In genomic region chr11:101143338-101144225, GRCm38 (mm10) we compare ENCODE assay signal across 8 mouse cellular contexts. TPM values are rescaled to one million over a fixed set of nuclear protein-coding genes. Genes with fewer than 3 reads are reported as not detected.
DNase-seq lines count a peak whose midpoint lies in the region; ATAC-seq lines count a peak whose summit lies in the region.

No protein-coding gene starts in this region.

- DNase-seq in cerebellum, adult 18-20 months: peak; percentile 55 to 68
- no peak for DNase-seq in cerebellum, adult 11 months
- DNase-seq in A20 (ENCODE audit: low read depth, low spot score): peak; percentile 84
- peak; percentile 71 to 77 for DNase-seq in cerebellum, postnatal 10 days
- peak; percentile 53 to 63 for DNase-seq in natural killer cell, adult 2 months (ENCODE audit: low spot score in 2 of 2)
- no peak for DNase-seq in adipocyte (ENCODE audit: low spot score)

- H3K27ac ChIP-seq in heart, embryonic 15.5 days: no peak overlapping the region
- no peak overlapping the region for H3K27ac ChIP-seq in limb, embryonic 12.5 days

- H3K36me3 ChIP-seq in heart, embryonic 15.5 days: no peaks in the 10 kb centered on the region
- no peaks in the 10 kb centered on the region for H3K36me3 ChIP-seq in limb, embryonic 12.5 days

- no peak overlapping the region for H3K9ac ChIP-seq in heart, embryonic 15.5 days
- no peak overlapping the region; the same call in 1 of the 2 replicates for H3K9ac ChIP-seq in limb, embryonic 12.5 days (replicated peaks)

- no peaks in the 10 kb centered on the region for H3K9me3 ChIP-seq in heart, embryonic 15.5 days (replicated peaks)
- no peaks in the 10 kb centered on the region for H3K9me3 ChIP-seq in limb, embryonic 12.5 days

- H3K27me3 ChIP-seq in heart, embryonic 15.5 days: no peaks in the 10 kb centered on the region
- peaks cover 23% of the 10 kb centered on the region for H3K27me3 ChIP-seq in limb, embryonic 12.5 days

- 27% methylated on average over 19 of the region's 19 CpGs for WGBS in heart, embryonic 15.5 days
- WGBS in limb, embryonic 12.5 days: 22% methylated on average over 19 of the region's 19 CpGs

- peak overlapping the region; percentile 38 for H3K4me3 ChIP-seq in heart, embryonic 15.5 days
- peak overlapping the region; percentile 28 for H3K4me3 ChIP-seq in limb, embryonic 12.5 days (replicated peaks)

- peaks cover 33% of the 10 kb centered on the region for H3K4me1 ChIP-seq in heart, embryonic 15.5 days (replicated peaks)
- H3K4me1 ChIP-seq in limb, embryonic 12.5 days (replicated peaks): peaks cover 25% of the 10 kb centered on the region

- peak overlapping the region; percentile 59 for H3K4me2 ChIP-seq in heart, embryonic 15.5 days
- H3K4me2 ChIP-seq in limb, embryonic 12.5 days: peak overlapping the region; percentile 56

- ATAC-seq in heart, embryonic 15.5 days (replicated peaks; ENCODE audit: insufficient number of reproducible peaks, insufficient read depth, low FRiP score, low read depth): no peak; the same call in 1 of the 2 replicates
- ATAC-seq in limb, embryonic 12.5 days (ENCODE audit: insufficient number of reproducible peaks, insufficient read depth, low FRiP score, low TSS enrichment, low read depth): peak; percentile 49; the same call in 1 of the 2 replicates

RNA-seq across cellular contexts. Expression of gene Tubg2, which starts 12.1 kb away (rescaled TPM):
- polyA plus RNA-seq in heart, embryonic 15.5 days (2015; fragmentation: Nextera tagmentation; extraction: Ambion mirVana): 2.7 and 3.4 TPM in 2 replicates
- 6.3 and 6.4 TPM in 2 replicates for polyA plus RNA-seq in limb, embryonic 12.5 days (2016; fragmentation: Nextera tagmentation; extraction: Ambion mirVana)

RNA-seq across cellular contexts. Expression of gene Tubg1, which starts 23.8 kb away (rescaled TPM):
- 62.1 and 71.6 TPM in 2 replicates for polyA plus RNA-seq in heart, embryonic 15.5 days (2015; fragmentation: Nextera tagmentation; extraction: Ambion mirVana)
- 87.6 and 90.7 TPM in 2 replicates for polyA plus RNA-seq in limb, embryonic 12.5 days (2016; fragmentation: Nextera tagmentation; extraction: Ambion mirVana)

RNA-seq across cellular contexts. Expression of gene Retreg3, which starts 23.9 kb away (rescaled TPM):
- polyA plus RNA-seq in heart, embryonic 15.5 days (2015; fragmentation: Nextera tagmentation; extraction: Ambion mirVana): 15.3 and 18.2 TPM in 2 replicates
- 18.8 and 19.1 TPM in 2 replicates for polyA plus RNA-seq in limb, embryonic 12.5 days (2016; fragmentation: Nextera tagmentation; extraction: Ambion mirVana)

RNA-seq across cellular contexts. Expression of gene Cntnap1, which starts 26.7 kb away (rescaled TPM):
- polyA plus RNA-seq in heart, embryonic 15.5 days (2015; fragmentation: Nextera tagmentation; extraction: Ambion mirVana): 0.50 and 0.85 TPM in 2 replicates
- 0.24 and 0.27 TPM in 2 replicates for polyA plus RNA-seq in limb, embryonic 12.5 days (2016; fragmentation: Nextera tagmentation; extraction: Ambion mirVana)

RNA-seq across cellular contexts. Expression of gene Plekhh3, which starts 27.6 kb away (rescaled TPM):
- 10.5 and 13.6 TPM in 2 replicates for polyA plus RNA-seq in heart, embryonic 15.5 days (2015; fragmentation: Nextera tagmentation; extraction: Ambion mirVana)
- 5.3 and 7.0 TPM in 2 replicates for polyA plus RNA-seq in limb, embryonic 12.5 days (2016; fragmentation: Nextera tagmentation; extraction: Ambion mirVana)

Comparison
In these comparisons a context has a peak if more than half of its experiments do, and no peak if none do; other contexts are left out.
1. DNase-seq: peak in cerebellum, adult 18-20 months (2 of 2), A20 (single experiment), cerebellum, postnatal 10 days (2 of 2) and natural killer cell, adult 2 months (2 of 2); none in cerebellum, adult 11 months (single experiment) and adipocyte (single experiment).